Mouse (Mus musculus) lung, adult 18-20 months (tissue): ENCODE measurements around the gene Apom.

Source experiments
- DNase-seq, 2 experiments: peaks; one replicate each; pipeline ENCODE4 v3.0.0; 2022; ENCODE audit warnings: mixed read lengths in 2 of 2

The Apom gene

DNA sequence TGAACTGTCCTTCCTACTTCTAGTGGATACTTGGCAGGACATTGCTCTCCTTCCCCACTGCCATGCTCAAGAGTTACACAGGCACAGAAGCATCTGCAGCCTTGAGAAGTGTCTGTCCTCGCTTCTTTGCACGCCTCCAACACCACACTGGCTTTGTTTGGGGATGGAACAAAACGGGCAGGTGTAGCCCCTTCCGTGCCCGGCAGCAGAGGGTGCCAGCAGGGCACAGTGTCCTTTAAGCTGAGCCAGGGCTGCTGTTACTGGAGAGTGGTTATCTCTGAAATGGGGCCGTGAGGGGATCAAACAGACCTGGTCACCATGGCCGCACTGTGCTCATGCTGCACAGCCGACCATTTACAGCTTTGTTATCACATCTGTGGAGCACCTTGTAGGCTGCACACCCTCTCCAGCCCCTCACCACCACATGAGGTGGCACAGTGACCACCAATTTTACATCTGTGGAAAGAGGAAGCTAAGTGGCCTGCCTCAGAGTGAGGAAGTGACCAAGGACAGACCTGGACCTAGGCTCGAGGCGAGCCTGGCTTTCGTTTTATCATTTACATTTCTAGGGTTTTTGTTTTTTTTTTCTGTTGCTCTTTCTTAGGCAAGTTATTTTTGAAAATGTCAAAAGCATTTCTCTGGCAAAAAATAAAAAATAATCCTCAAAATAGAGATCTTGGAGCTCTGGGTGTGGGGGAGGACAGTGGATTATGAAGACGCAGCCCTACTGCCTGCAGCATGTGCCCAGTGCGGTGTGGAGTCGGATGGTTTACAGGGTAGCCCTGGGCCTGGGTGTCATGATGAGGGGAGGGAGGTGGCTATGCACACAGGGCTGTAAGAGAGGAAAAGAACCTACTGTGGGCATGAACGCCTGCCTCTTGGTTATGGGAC is 37.1 kb downstream of the Apom start:
- DNase-seq: no peak

- peak; percentile 33 to 55 for DNase-seq
Observed at GRCm38 (mm10) chr17:35092403-35093198, 39.2 kb downstream of the Apom start.

DNA sequence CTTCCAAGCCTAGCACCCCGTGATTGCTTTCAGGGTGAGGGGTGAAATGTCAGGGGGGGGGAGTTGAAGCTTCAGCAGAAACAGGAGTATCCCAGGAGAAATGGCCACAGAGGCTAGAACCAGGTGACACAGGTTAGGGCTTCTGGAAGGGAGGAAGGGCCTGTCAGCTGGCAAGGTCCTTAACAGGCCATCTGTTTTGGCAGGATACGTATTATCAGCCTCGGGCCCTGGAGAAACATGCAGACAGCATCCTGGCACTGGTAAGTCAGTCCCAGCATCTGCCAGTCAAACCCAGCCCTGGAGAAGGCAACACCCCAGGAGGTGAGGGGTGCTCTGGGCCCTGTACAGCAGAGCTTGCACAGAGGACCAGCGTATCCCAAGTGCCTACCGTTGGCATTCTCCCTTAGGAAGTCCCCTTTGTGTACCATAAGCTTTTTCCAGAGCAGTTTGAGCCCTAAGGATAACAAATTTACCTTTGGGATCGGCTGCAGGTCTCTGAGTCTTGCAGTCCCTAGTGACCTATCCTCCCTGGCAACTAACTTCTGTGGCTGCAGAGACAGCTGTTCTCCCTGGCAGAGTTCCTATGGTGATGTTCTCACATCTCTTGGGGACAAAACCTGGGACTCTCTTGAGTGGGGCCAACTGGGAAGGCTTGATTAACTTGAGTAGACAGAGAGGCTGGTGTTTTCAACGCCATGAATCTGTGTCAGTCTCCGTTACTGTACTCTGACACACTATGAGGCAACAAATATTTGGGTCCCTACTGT is 41.5 kb downstream of the Apom start:
- peak in 1 of 2 experiments; percentile 6 for DNase-seq

DNA sequence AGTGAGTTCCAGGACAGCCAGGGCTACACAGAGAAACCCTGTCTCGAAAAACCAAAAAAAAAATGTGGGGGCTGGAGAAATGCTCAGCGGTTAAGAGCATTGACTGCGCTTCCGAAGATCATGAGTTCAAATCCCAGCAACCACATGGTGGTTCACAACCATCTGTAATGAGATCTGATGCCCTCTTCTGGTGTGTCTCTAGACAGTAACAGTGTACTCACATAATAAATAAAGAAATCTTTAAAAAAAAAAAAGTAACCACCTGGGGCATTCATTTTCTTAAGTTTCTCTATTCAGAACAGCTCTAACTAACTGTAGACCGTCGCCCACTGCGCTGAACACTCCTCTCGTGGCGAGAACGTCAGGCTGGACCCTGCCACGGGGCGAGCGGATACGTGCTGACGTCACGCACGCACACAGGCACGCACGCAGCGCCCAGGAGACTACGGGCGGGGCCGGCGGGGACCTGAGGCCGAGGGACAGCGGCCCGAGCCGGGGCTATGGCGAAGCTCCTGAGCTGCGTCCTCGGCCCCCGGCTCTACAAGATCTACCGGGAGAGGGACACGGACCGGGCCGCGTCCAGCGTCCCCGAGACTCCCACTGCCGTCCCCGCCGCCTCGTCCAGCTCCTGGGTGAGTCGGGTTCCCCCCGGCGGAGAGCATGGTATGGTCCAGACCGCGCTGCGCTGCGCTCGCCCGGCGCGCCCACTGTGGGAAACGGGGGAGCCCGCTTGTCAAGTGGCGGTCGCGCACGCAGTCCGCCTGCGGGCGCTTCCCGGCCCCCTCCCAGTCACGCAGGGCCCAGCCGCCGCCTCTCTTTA is 42.8 kb downstream of the Apom start, which contains the start of gene Abhd16a:
Abhd16a (plus strand) TSS at position 439 of the 820 bp plus-strand sequence.
- peak; percentile 93 to 96 for DNase-seq

DNA sequence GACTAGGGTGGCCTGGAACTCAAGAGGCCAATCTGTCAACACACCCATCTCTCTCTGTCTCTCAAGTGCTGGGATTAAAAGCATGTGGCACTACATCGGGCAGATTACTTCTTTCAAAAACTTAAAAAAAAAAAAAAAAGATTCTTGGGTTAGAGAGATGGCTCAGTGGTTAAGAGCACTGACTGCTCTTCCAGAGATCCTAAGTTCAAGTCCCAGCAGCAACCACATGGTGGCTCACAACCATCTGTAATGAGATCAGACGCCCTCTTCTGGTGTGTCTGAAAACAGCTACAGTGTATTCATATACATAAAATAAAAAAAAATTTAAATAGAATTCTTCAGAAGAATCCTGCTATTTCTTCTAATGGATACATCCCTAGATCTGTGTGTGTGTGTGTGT is 43.7 kb downstream of the Apom start:
- peak in 1 of 2 experiments; percentile 4 for DNase-seq

DNA sequence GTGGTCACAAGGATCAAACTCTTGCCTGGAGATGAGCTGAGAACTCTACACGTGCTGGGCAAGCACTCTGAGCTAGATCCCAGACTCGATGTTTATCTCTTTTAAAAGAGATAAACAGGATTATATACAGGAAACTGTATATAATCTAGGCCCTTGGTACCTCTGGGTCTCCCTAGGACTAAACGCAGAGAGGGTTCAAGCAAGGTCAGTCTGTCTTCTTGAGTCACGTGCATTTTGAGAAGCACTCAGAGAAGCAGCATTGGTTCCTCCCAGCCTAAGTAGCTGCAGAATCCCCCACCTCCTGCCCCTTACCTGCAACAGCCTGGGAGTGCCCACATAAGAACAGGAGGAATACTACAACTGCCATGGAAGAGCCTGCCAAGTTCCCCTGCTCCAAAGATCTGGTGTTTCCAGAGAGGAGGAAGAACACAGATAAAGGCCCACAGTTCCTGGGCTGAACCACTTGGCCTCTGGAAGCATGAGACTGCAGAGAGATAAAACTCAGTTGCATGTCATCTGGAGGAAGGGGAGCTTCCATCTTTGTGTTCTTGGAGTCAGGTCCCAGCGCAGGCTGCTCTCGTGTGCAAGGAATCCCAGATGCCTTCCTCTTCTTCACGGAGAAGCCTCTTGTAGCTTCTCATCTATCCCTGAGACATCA is 46.5 kb downstream of the Apom start, which contains the start of gene Ly6g6f:
Ly6g6f (minus strand) TSS at position 403 of the 658 bp plus-strand sequence.
- DNase-seq: no peak

GRCm38 (mm10) chr17:35083929-35084497 is 47.8 kb downstream of the Apom start:
- DNase-seq: no peak

DNA sequence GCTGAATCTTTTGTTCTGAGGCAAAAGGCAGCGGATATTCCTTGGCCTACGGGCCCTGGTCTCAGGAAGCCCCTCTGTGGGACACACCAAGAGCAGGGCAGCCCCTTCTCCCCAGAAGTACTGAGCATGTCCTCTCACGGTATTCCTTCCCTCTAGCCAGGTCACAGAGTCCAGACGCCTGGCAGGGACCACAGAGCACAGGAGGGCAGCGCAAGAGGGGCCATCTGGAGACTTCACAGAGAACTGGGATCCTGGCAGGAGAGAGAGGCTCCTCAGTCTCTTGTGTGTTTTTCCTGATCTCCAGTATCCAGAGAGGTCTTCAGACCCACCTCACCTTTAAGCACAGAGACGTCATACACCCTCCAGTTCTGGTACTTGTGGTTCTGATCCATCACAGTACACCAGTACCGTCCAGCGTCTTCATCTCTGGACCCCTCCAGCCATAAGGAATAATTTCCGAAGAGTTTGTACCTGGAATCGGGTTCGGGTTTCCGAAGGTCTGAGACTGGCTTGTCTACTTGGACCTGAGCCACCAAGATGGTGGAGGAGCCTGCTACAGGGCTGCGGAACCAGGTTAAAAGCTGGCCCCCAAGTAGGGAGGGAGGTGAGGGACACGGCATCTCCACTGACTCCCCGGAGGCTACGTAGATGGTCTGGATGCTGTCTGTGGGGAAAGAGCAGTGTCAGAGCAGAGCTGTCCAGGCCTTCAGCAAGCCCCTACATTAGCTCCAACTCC is 48.8 kb downstream of the Apom start:
- DNase-seq: no peak

DNA sequence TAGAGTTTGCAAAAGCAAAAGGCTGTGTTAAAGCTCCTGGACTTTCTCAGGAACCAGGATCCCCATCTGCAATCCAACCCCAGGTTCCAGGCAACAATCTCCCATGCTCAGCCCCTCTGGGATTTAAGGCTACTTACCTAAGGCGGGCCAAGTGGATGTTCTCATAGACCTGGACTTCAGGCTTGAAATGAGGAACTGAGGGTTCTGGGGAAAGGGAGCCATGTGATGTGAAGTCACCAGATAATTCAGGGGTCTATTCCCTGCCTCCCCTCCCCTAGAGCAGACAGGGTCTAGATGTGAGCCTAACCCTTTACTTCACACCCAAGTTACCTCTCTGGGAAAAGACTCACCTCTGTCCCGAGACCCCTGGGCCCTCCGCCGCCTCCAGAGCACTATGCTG is 51.1 kb downstream of the Apom start:
- no peak for DNase-seq

DNA sequence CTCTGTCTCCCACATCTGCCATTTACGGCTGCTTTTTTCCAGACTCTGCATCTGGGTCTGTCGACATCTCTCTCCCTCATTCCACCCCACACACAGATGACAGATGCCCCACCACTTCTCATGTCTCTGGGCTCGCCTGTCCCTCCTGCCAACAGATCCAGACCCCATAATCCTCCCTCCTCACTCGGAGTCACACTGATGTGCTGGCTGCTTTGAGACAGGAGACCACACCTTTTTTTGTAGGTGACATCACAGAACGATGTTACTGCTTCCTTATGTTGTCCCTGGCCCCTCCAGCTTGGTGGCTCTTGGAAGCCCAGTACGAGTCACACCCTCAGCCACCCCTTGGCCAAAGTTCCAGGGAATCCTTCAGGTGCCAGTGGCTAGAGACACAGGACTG is 51.6 kb downstream of the Apom start:
- DNase-seq: no peak

GRCm38 (mm10) chr17:35079778-35080177 is 52.1 kb downstream of the Apom start:
- no peak for DNase-seq
